Mouse (Mus musculus) heart, adult 2 months (tissue): ENCODE measurements at regions not wholly inside any gene's neighbourhood (a gene's known extent, or its start where the extent isn't known, plus 50 kb on each side); places are given as distances from the start of the nearest gene placed in this dataset.

Experiments used
- CTCF ChIP-seq: fragments of 200-600 bp; IDR thresholded peaks from 2 replicates; pipeline ENCODE4 v1.8.1; 2022; ENCODE audit warnings: antibody characterized with exemption, mild to moderate bottlenecking, moderate library complexity
- POLR2A ChIP-seq: fragments of 200-500 bp; IDR thresholded peaks from 2 replicates; pipeline ENCODE4 v1.6.1; 2011; ENCODE audit warnings: mild to moderate bottlenecking, low read depth, low read length, control low read depth; ENCODE audit not compliant: insufficient read depth

DNA sequence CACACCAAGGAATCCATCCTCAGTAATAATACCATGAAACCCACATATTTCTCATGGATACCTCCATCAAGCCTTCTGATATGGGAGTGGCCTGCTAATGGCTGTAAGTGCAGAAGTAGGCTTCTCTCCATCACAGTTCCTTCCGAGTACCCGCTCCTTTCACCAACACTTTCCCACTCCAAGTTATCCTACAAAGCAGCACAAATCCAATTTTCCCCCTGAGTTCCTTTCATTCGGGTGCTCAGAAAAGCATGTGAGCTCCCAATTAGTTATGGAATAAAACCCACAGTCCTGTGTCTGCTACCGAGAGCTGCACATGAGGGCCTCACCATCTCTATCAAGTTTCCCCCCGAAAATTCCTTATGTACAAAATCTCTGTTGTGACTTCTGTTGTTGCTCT is 75.8 kb upstream of the Ubash3b start:
- TF ChIP-seq POLR2A (no peak), CTCF (no peak)
